Mouse (Mus musculus) spleen, adult 12 weeks (tissue): ENCODE results near the gene AI987944.
A peak's percentile ranks its signal among the peaks of the same experiment; 100 is the strongest.

Experiments used
- DNase-seq: peaks from one replicate; pipeline ENCODE4 v3.0.0; 2022; ENCODE audit warnings: low spot score

AI987944 gene

DNA sequence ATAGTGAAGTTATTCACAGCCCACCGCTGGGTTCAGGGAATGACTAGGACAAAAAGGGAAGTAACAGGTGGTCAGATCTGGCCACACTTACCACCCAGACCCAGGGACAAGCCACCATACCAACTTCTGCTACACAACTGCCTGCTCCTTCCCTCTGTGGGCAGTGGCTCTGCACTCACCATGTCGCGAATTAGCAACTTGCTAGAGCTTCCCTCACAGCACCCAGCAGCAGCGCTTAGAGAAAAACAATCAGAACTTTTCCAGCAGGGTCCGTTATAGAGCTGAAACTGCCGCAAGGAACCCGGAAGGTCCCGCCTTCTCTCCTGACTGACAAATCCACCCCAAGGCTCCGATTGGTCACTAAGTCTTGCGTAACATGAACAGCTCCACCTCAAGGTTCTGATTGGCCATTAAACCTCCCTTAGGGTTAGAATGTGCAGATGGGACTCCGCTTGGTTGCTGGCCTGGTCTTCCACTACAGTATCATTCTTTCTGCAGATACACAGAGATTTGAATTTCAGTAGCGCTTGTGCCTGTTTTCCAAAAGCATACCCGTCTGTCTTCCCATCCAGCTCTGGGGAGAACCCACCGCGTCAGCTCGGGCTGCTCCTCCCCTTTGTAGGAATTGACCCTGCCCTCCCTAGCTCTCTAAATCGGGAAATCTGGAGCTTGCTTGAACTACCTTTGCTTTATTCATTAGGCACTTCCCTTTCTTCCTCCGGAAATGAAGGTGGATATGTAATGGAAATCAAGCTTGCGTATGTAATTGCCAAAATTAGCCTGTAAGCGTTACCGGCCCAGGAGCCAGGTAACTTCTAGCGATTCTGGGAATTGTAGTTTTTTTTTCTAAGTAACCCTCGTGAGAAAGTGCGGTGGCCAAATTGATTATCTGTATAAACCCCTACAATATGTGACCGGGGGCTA is at the start of gene AI987944:
Gene AI987944 (minus strand): TSS at position 332 of the 924 bp plus-strand sequence.
- DNase-seq, result peak; percentile 70

DNA sequence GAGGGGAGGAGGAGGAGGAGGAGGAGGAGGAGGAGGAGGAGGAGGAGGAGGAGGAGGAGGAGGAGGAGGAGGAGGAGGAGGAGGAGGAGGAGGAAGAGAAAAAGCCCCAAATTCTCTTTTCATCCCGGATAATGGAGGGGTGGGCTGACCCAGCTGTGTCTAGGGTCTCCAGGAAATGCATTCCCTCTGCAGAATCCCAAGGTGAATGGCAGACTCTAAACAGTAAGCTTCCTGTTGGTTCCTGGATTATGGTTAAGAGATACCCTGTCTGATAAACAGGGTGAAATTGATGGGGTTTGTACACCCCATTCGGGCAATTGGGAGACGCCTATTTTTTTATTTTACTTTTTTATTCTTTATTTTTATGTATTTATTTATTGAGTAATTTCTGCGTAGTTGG is 951 bp upstream of the AI987944 start:
- no peak for DNase-seq
